Mouse (Mus musculus) hematopoietic multipotent progenitor cell, adult 10-12 weeks (in vitro differentiated cells): ENCODE data around the gene Klhl12. TPM values are rescaled to one million over a fixed set of nuclear protein-coding genes. Genes with fewer than 3 reads are reported as not detected.

Experiments used
- polyA plus RNA-seq: library from polyadenylated mRNA; stranded (reverse); fragments of >175 nt; gene quantifications from 2 replicates; pipeline ENCODE4 v1.2.3, GENCODE M21; 2012; ENCODE audit warnings: low replicate concordance

Gene Klhl12
- 3.5 and 3.8 TPM in 2 replicates for polyA plus RNA-seq

GRCm38 (mm10) chr1:134454904-134455824 lies at the start of gene Klhl12:
TSS of gene Klhl12 (plus strand) at chr1:134455531.

GRCm38 (mm10) chr1:134415168-134415831 lies 40.0 kb upstream of the Klhl12 start, which contains the start of gene Adipor1:
TSS of gene Adipor1 (plus strand) at chr1:134415378.

DNA sequence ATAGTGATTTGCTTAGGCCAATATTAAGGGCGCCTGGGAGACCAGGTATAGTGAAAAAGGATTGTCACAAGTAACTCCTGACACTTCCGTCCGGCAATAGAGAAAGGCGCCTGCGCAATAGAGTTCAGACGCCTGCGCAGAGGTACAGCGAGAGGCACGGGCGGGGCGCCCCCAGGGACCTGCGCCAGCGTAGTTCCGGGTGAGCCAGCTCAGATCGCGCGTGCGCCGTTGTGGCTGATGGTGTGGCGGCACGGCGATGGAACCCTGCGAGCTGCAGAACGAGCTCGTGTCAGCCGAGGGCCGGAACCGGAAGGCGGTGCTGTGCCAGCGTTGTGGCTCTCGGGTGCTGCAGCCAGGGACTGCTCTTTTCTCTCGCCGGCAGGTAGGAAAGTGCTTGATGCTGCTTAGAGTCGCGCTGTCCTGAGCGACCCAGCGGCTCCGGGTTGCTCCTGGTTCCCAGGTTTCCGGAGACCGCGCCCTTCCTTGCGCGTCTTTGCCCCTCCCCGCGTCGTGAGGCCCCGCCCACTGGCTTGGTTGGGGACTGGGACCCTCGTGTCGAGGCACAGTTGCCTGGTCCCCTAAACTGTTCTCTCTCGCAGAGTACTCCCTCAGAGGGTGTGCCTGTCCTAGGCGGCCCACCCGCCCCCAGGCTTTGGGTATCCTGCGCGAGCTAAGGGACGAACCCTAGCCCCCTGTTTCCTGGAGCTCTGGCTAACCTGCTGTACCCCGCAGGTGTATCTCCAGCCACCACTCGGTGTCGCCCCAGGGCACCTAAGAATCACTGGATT lies 39.3 kb downstream of the Klhl12 start, which contains the start of gene Rabif:
TSS of gene Rabif (plus strand) at position 221 of the 788 bp plus-strand sequence.

Other genes with a start within 250 kb of the Klhl12 start
- gene Adora1, start 220.1 kb upstream of the Klhl12 start, polyA plus RNA-seq, result not detected in 2 replicates
- not detected in 2 replicates for gene Myog, start 165.5 kb upstream of the Klhl12 start, polyA plus RNA-seq
- 40.3 and 96.5 TPM in 2 replicates for gene Ppfia4, start 122.6 kb upstream of the Klhl12 start, polyA plus RNA-seq
- gene Tmem183a, start 93.6 kb upstream of the Klhl12 start, polyA plus RNA-seq, result 18.8 and 32.9 TPM in 2 replicates
- not detected in 2 replicates for gene 4933406M09Rik, start 69.6 kb upstream of the Klhl12 start, polyA plus RNA-seq
- 29.4 and 30.2 TPM in 2 replicates for gene Cyb5r1, start 50.0 kb upstream of the Klhl12 start, polyA plus RNA-seq
- 111 and 249 TPM in 2 replicates for gene Adipor1, start 40.2 kb upstream of the Klhl12 start, polyA plus RNA-seq
- gene Rabif, start 39.1 kb downstream of the Klhl12 start, polyA plus RNA-seq, result 6.0 and 15.6 TPM in 2 replicates
- gene Mgat4e, start 94.2 kb downstream of the Klhl12 start, polyA plus RNA-seq, result not detected in 2 replicates
- 6.7 and 20.9 TPM in 2 replicates for gene Kdm5b, start 104.6 kb downstream of the Klhl12 start, polyA plus RNA-seq
- 0.02 TPM in 1 of 2 replicates, not detected in the other for gene Syt2, start 191.1 kb downstream of the Klhl12 start, polyA plus RNA-seq